Mouse (Mus musculus) embryonic facial prominence, embryonic 11.5 days (tissue): ENCODE measurements around the gene Elmo1. TPM values are rescaled to one million over a fixed set of nuclear protein-coding genes. Genes with fewer than 3 reads are reported as not detected.

Source experiments
- ATAC-seq: fragments of 200-750 bp; cut with Nextera tagmentation; replicated peaks from 2 replicates; pipeline ENCODE4 v1.8.0; 2017; ENCODE audit warnings: low read depth; ENCODE audit not compliant: insufficient number of reproducible peaks, low FRiP score, low TSS enrichment
- DNase-seq: peaks from one replicate; pipeline ENCODE4 v3.0.0-alpha.2; 2015; ENCODE audit warnings: low spot score
- H3K27ac ChIP-seq: fragments of 300-500 bp; sonication (generic); replicated peaks from 2 replicates; pipeline ENCODE4 v1.5.1; 2014; ENCODE audit warnings: mild to moderate bottlenecking, low read depth, low read length, control low read depth
- H3K27me3 ChIP-seq: fragments of 300-500 bp; sonication (generic); 2 replicates; pipeline ENCODE4 v1.6.1; 2014; ENCODE audit warnings: mild to moderate bottlenecking, low read length, moderate library complexity, mixed read lengths; ENCODE audit not compliant: control insufficient read depth, insufficient read depth
- H3K36me3 ChIP-seq: fragments of 300-500 bp; sonication (generic); replicated peaks from 2 replicates; pipeline ENCODE4 v1.6.1; 2014; ENCODE audit warnings: low read depth, mild to moderate bottlenecking, low read length, moderate library complexity, mixed read lengths; ENCODE audit not compliant: control insufficient read depth, insufficient read depth
- H3K4me1 ChIP-seq: fragments of 300-500 bp; sonication (generic); 2 replicates; pipeline ENCODE4 v1.6.1; 2014; ENCODE audit warnings: low read length, mixed read lengths; ENCODE audit not compliant: control insufficient read depth, insufficient read depth
- H3K4me2 ChIP-seq: fragments of 300-500 bp; sonication (generic); 2 replicates; pipeline ENCODE4 v1.6.1; 2014; ENCODE audit warnings: low read depth, mild to moderate bottlenecking, control low read depth, low read length, moderate library complexity
- H3K4me3 ChIP-seq: fragments of 300-500 bp; sonication (generic); 2 replicates; pipeline ENCODE4 v1.5.1; 2014; ENCODE audit warnings: low read depth, low read length, control low read depth
- H3K9ac ChIP-seq: fragments of 300-500 bp; sonication (generic); replicated peaks from 2 replicates; pipeline ENCODE4 v1.6.1; 2014; ENCODE audit warnings: mild to moderate bottlenecking, control low read depth, low read length
- H3K9me3 ChIP-seq: fragments of 300-500 bp; sonication (generic); replicated peaks from 2 replicates; pipeline ENCODE4 v1.6.1; 2016; ENCODE audit warnings: mild to moderate bottlenecking, low read length, inconsistent platforms, mixed read lengths; ENCODE audit not compliant: control insufficient read depth
- WGBS: fragments of 180-500 bp; shearing (Covaris S2); extraction: QIAGEN DNeasy Blood & Tissue Kit; methylation state at CpG from one replicate; pipeline ENCODE4 v1.1.7; 2014; 5-methylcytosine and 5-hydroxymethylcytosine counted together
- polyA plus RNA-seq: library from polyadenylated mRNA; unstranded; fragments of >200 nt; fragmentation: Nextera tagmentation; extraction: Ambion mirVana; gene quantifications from 2 replicates; pipeline ENCODE4 v1.2.1, GENCODE M21; 2014

Elmo1 gene
- polyA plus RNA-seq, 1 experiment from 2014 or later = 8.8 TPM

DNA sequence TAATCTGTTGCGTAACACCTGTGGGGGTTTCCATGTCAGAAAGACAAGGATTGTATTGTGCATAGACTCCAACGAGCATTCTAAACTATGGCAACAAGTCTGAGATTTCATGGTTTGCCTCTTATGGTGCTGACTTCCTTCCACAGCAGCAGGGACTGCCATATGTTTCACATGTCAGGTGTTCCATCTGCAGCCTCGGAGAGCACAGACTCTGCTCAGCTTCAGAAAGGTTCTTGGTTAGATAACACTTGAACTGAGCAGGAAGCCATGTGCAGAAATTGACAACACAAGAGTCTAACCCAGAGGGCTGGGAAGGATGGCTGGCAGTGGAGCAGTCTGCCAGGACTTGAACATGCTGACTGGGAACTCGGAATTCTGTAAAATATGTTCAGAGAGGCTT lies 500.6 kb downstream of the Elmo1 start:
- Histone ChIP-seq H3K36me3 (no peaks in the 10 kb centered on the region), H3K27me3 (no peaks in the 10 kb centered on the region), H3K9ac (no peak overlapping the region), H3K4me1 (no peaks in the 10 kb centered on the region), H3K4me2 (no peak overlapping the region), H3K9me3 (no peaks in the 10 kb centered on the region), H3K4me3 (no peak overlapping the region), H3K27ac (no peak overlapping the region)
- DNase-seq (no peak), ATAC-seq (no peak)
- WGBS = 68% methylated on average over 4 of the region's 4 CpGs

DNA sequence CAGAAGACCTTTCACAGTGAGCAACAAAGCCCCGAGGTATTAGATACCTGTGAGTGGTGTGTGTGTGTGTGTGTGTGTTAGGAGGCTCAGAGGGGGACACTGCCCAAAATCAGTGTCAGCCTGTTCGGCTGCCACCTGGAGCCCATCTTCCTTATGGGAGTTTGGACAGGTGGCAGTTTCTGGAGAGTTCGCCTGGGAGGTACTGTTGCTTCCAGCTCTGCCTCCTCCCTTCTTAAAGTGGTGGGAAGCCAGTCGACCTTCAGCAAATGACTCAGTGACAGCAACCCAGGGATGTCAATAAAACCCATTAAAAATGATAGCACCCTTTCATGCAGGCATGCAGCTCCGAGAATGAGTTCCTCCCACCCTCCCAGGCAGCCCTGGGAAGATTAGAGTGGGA lies 506.9 kb downstream of the Elmo1 start:
- Histone ChIP-seq H3K27ac (no peak overlapping the region), H3K4me2 (no peak overlapping the region), H3K9me3 (no peaks in the 10 kb centered on the region), H3K4me1 (no peaks in the 10 kb centered on the region), H3K9ac (no peak overlapping the region), H3K27me3 (no peaks in the 10 kb centered on the region), H3K4me3 (no peak overlapping the region), H3K36me3 (no peaks in the 10 kb centered on the region)
- ATAC-seq = no peak
- WGBS = 62% methylated on average over 5 of the region's 5 CpGs
- DNase-seq = no peak

- no peak overlapping the region for H3K9ac ChIP-seq
- no peaks in the 10 kb centered on the region for H3K27me3 ChIP-seq
- no peak for ATAC-seq
- DNase-seq = no peak
- H3K9me3 ChIP-seq = no peaks in the 10 kb centered on the region
- H3K27ac ChIP-seq = no peak overlapping the region
- no peaks in the 10 kb centered on the region for H3K4me1 ChIP-seq
- no peak overlapping the region for H3K4me3 ChIP-seq
- H3K36me3 ChIP-seq = no peaks in the 10 kb centered on the region
- WGBS = 96% methylated on average over 3 of the region's 3 CpGs
- no peak overlapping the region for H3K4me2 ChIP-seq
Observed at GRCm38 (mm10) chr13:20598618-20599017, 508.2 kb downstream of the Elmo1 start.

- H3K4me1 ChIP-seq = no peaks in the 10 kb centered on the region
- ATAC-seq (no peak), DNase-seq (no peak)
- H3K4me3 ChIP-seq = no peak overlapping the region
- 44% methylated on average over 6 of the region's 6 CpGs for WGBS
- no peaks in the 10 kb centered on the region for H3K9me3 ChIP-seq
- no peak overlapping the region for H3K9ac ChIP-seq
- no peaks in the 10 kb centered on the region for H3K36me3 ChIP-seq
- no peak overlapping the region for H3K27ac ChIP-seq
- no peaks in the 10 kb centered on the region for H3K27me3 ChIP-seq
- no peak overlapping the region for H3K4me2 ChIP-seq
Observed at GRCm38 (mm10) chr13:20600246-20600645, 509.9 kb downstream of the Elmo1 start.

DNA sequence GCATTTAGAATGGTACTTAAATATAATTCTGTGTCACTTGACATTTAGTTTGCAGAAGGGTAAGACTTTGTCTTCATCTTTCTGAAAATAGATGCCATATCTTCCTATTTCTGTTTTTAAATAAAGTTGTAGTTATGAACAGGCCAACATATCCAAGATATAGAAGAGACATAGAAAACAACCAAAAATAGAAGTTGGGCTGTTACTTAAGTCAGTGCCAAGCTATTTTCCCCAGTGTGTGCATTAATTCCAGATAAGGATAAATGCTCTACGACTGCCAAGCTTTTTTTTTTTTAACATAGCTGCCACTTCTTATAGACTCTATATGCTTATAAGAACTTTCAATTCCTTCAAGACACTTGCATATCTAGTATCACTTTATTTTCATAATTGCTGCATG lies 511.0 kb downstream of the Elmo1 start:
- WGBS = 84% methylated on average over 1 of the region's 1 CpGs
- H3K9ac ChIP-seq = no peak overlapping the region
- H3K27ac ChIP-seq = no peak overlapping the region
- no peaks in the 10 kb centered on the region for H3K36me3 ChIP-seq
- H3K4me1 ChIP-seq = no peaks in the 10 kb centered on the region
- no peak for DNase-seq
- H3K9me3 ChIP-seq = no peaks in the 10 kb centered on the region
- H3K27me3 ChIP-seq = no peaks in the 10 kb centered on the region
- no peak overlapping the region for H3K4me3 ChIP-seq
- H3K4me2 ChIP-seq = no peak overlapping the region
- ATAC-seq = no peak

- DNase-seq (no peak), ATAC-seq (no peak)
- H3K27me3 ChIP-seq = no peaks in the 10 kb centered on the region
- 96% methylated on average over 3 of the region's 3 CpGs for WGBS
- no peaks in the 10 kb centered on the region for H3K9me3 ChIP-seq
- no peak overlapping the region for H3K4me3 ChIP-seq
- no peaks in the 10 kb centered on the region for H3K36me3 ChIP-seq
- no peak overlapping the region for H3K4me2 ChIP-seq
- H3K27ac ChIP-seq = no peak overlapping the region
- no peaks in the 10 kb centered on the region for H3K4me1 ChIP-seq
- H3K9ac ChIP-seq = no peak overlapping the region
Observed at GRCm38 (mm10) chr13:20606891-20607290, 516.5 kb downstream of the Elmo1 start.

- H3K4me1 ChIP-seq = no peaks in the 10 kb centered on the region
- DNase-seq (no peak), ATAC-seq (no peak)
- H3K9me3 ChIP-seq = no peaks in the 10 kb centered on the region
- no peak overlapping the region for H3K9ac ChIP-seq
- H3K36me3 ChIP-seq = no peaks in the 10 kb centered on the region
- WGBS = 27% methylated on average over 3 of the region's 3 CpGs
- H3K27me3 ChIP-seq = no peaks in the 10 kb centered on the region
- H3K27ac ChIP-seq = no peak overlapping the region
- no peak overlapping the region for H3K4me3 ChIP-seq
- H3K4me2 ChIP-seq = no peak overlapping the region
Observed at GRCm38 (mm10) chr13:20609003-20609688, 518.8 kb downstream of the Elmo1 start.

GRCm38 (mm10) chr13:20615596-20616469 lies 525.4 kb downstream of the Elmo1 start:
- Histone ChIP-seq H3K9ac (no peak overlapping the region), H3K4me3 (no peak overlapping the region), H3K9me3 (no peaks in the 10 kb centered on the region), H3K27me3 (no peaks in the 10 kb centered on the region), H3K4me2 (no peak overlapping the region), H3K27ac (no peak overlapping the region), H3K36me3 (no peaks in the 10 kb centered on the region), H3K4me1 (no peaks in the 10 kb centered on the region)
- 69% methylated on average over 10 of the region's 10 CpGs for WGBS
- no peak for DNase-seq
- ATAC-seq = no peak
